Mouse (Mus musculus): ENCODE data around the gene Mrgprb5. TPM values are rescaled to one million over a fixed set of nuclear protein-coding genes. Genes with fewer than 3 reads are reported as not detected.

The Mrgprb5 gene
- polyA plus RNA-seq, 1 experiment from 2014 or later = not detected

DNA sequence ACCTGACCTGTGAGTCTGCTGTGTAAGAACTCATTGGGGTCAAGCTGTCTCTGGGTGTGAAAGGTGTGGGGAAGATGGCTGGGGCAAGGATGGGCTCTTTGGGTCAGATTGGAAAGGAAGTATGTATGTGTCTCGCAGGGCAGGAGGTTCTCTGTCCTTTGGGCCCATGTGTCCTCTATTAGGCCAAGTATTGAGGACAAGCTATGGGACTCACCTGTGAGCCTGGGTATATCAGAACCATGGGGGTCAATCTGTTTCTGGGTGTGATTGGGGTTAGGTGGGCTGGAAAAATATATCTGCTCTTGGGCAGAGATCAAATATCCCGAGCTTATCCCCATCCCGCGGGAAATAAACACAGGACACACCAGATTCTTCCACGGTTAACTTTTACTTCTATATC lies 45.0 kb downstream of the Mrgprb5 start:
- 74% methylated on average over 5 of the region's 5 CpGs for WGBS
- no peaks in the 10 kb centered on the region for H3K4me1 ChIP-seq (ENCODE audit: control insufficient read depth, insufficient read depth, low read length)
- H3K4me3 ChIP-seq (ENCODE audit: low read depth, low read length) = no peak overlapping the region
- H3K27me3 ChIP-seq (ENCODE audit: control insufficient read depth, insufficient read depth, low read length) = no peaks in the 10 kb centered on the region
- no peak overlapping the region for H3K4me2 ChIP-seq (ENCODE audit: low read depth, low read length)
- H3K36me3 ChIP-seq (replicated peaks; ENCODE audit: control insufficient read depth, insufficient read depth, low read depth, low read length) = no peaks in the 10 kb centered on the region
- DNase-seq (ENCODE audit: low spot score) (no peak), ATAC-seq (replicated peaks; ENCODE audit: insufficient number of reproducible peaks, low FRiP score, low TSS enrichment, low read depth) (no peak)
- no peaks in the 10 kb centered on the region for H3K9me3 ChIP-seq (replicated peaks; ENCODE audit: control insufficient read depth, low read length)
- H3K9ac ChIP-seq (replicated peaks; ENCODE audit: low read length) = no peak overlapping the region
- H3K27ac ChIP-seq (replicated peaks; ENCODE audit: low read depth, low read length) = no peak overlapping the region

Other genes starting within 250 kb of the Mrgprb5 start
- gene Mrgpra4, start 186.9 kb downstream of the Mrgprb5 start, polyA plus RNA-seq (2014; fragmentation: Nextera tagmentation; extraction: Ambion mirVana) = not detected in 2 replicates
- not detected in 2 replicates for gene Mrgprx1, start 141.4 kb downstream of the Mrgprb5 start, polyA plus RNA-seq (2014; fragmentation: Nextera tagmentation; extraction: Ambion mirVana)
- gene Mrgprb4, start 30.3 kb upstream of the Mrgprb5 start, polyA plus RNA-seq (2014; fragmentation: Nextera tagmentation; extraction: Ambion mirVana) = not detected in 2 replicates
- not detected in 2 replicates for gene Mrgprb8, start 219.5 kb upstream of the Mrgprb5 start, polyA plus RNA-seq (2014; fragmentation: Nextera tagmentation; extraction: Ambion mirVana)

Measured in embryonic facial prominence, embryonic 11.5 days (tissue).